Mouse (Mus musculus) brown adipose tissue, adult 24 weeks (tissue): ENCODE results near the gene Arrb1. TPM values are rescaled to one million over a fixed set of nuclear protein-coding genes. Genes with fewer than 3 reads are reported as not detected.
"Not testable (repeated sequence)": the region's sequence is repeated elsewhere in the genome, so short reads cannot be mapped to it uniquely, and the experiment has no call there.

Experiments
- H3K27ac ChIP-seq: fragments of 200-500 bp; replicated peaks from 2 replicates; pipeline ENCODE4 v1.5.1; 2012; ENCODE audit warnings: low read depth, mild to moderate bottlenecking, low read length
- H3K4me1 ChIP-seq: fragments of 200-500 bp; 2 replicates; pipeline ENCODE4 v1.6.1; 2012; ENCODE audit warnings: low read length, mixed read lengths; ENCODE audit not compliant: control insufficient read depth, insufficient read depth, insufficient read length
- H3K4me3 ChIP-seq: fragments of 200-500 bp; 2 replicates; pipeline ENCODE4 v1.5.1; 2012; ENCODE audit warnings: low read depth, mild to moderate bottlenecking, low read length, moderate library complexity; ENCODE audit not compliant: insufficient read depth
- polyA plus RNA-seq: library from polyadenylated mRNA; stranded (reverse); fragments of >200 nt; gene quantifications from 2 replicates; pipeline ENCODE4 v1.2.4, GENCODE M21; 2012; ENCODE audit not compliant: missing spikeins, insufficient read depth, insufficient read length

Gene Arrb1
- 10.7 and 14.7 TPM in 2 replicates for polyA plus RNA-seq

DNA sequence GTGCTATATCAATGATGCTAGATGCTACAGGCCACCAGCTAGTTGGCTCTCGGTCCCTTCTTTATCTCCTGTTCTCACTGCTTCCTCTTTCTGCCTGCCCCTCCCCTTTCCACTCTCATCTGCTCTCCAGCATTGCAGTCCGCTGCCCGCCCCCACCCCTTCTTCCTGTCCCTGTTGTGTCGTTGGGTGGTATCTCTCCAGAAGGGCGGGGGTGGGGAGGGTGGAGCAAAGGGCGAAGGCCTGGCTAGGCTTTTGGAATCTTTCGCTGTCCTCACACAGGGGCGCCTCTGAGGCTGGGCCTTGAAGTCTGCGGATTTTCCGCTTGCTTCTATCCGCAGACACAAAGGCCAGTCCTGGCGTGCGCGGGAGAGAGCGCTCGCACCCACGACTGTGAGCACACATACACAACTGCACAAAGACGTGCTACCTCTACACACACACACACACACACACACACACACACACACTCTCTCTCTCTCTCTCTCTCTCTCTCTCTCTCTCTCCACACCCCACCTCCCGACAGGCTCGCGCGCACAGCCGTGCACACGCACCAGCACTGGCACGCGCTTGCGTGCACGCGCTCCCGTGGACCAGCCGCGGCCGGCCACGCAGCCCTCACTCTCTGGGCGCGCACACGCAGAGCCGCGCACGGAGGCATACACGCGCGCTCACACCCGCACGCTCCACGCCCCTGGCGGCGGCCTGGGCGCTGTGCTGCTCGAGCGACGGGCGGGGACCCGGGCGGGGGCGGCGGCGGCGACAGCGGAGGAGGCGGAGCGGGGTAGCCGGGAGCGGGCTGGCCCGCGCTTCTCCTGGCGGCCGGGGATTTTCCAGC lies at the start of gene Arrb1:
Arrb1 (plus strand) TSS at position 566 of the 835 bp plus-strand sequence.
- peaks cover 14% of the 10 kb centered on the region for H3K4me1 ChIP-seq
- H3K4me3 ChIP-seq = peak within 1 kb of the TSS; percentile 86
- H3K27ac ChIP-seq = peak within 1 kb of the TSS; percentile 73

DNA sequence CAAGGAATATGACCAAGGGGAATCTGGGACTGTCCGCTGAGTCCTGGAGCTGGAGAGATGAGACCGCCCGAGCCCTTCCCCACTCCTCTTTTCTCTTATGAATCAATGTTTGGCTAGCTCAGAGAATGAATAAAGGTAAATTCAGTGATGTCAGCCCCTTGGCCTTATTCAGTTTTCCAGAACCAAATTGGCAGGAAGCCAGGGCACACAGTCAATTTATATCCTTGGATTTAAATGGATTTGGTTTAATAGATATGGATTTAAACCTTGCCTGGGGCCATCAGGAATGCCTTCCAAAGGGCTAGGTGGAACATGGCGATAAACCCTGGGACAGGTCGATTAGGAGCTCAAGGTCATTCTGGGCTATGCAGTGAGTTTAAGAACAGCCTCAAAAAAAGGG lies 45.6 kb upstream of the Arrb1 start:
- H3K4me3 ChIP-seq = no peak overlapping the region
- H3K4me1 ChIP-seq = no peaks in the 10 kb centered on the region
- no peak overlapping the region for H3K27ac ChIP-seq

GRCm38 (mm10) chr7:99499128-99499527 lies 36.1 kb upstream of the Arrb1 start:
- Histone ChIP-seq H3K27ac (no peak overlapping the region), H3K4me1 (no peaks in the 10 kb centered on the region), H3K4me3 (no peak overlapping the region)

DNA sequence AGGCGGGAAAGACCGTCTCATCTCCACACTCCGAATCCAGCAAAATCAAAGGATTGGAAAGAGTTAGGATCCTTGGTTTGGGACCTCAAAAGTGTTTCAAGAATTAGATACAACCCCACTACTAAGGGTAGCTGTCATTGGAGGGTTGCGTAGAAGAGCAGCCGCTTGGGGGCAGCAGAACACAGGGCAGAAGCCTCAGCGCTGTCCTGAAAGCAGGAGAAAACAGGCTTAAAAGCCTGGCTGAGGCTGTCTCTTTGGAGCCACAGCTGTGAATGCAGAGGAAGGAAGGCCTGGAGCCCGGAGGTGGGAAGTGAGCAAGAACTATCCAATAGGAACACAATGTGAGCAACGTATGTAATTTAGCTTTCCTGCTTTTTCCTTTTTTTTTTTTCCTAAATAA lies 35.1 kb upstream of the Arrb1 start:
- Histone ChIP-seq H3K4me1 (no peaks in the 10 kb centered on the region), H3K27ac (no peak overlapping the region)

GRCm38 (mm10) chr7:99500655-99501054 lies 34.6 kb upstream of the Arrb1 start:
- H3K4me1 ChIP-seq = no peaks in the 10 kb centered on the region
- no peak overlapping the region for H3K4me3 ChIP-seq
- no peak overlapping the region for H3K27ac ChIP-seq

More for the DNA sequence above, 35.1 kb upstream of the Arrb1 start:
- H3K4me3 ChIP-seq = no peak overlapping the region

DNA sequence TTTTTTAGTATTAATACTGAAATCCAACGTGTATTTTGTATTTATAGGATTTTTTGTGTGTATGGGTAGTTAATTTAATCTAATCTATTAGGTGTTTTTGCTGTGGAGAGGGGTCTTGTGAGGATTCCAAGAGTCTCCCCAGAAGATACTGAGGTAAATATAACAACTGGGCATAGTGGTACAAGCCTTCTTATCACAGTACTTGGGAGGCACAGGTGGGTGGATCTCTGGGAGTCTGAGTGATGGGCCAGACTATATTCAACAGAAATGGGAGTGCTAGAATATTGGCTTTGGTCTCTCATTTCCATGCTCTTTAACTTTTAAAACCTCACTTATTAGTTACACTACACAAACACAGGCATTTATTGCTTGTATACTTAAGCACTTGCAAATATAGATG lies 34.1 kb upstream of the Arrb1 start:
- no peak overlapping the region for H3K27ac ChIP-seq
- H3K4me1 ChIP-seq = no peaks in the 10 kb centered on the region
- no peak overlapping the region for H3K4me3 ChIP-seq

DNA sequence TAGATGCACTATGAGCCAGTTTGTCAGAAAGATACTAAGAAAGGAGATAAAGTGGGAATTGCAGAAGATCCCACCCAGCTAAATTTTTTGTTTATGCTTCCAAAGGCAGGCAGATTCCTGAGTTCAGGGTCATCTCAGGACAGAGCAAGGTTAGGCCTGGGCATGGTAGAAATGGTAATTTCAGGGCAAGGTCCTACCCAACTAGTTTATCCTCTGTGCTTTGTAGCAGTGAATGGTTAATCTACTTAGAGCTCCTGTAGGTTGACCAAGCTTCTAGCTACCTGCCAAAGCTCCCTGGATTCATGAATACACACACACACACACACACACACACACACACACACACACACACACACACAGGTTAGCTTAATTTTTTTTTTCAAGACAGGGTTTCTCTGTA lies 30.7 kb upstream of the Arrb1 start:
- Histone ChIP-seq H3K27ac (no peak overlapping the region), H3K4me3 (no peak overlapping the region), H3K4me1 (no peaks in the 10 kb centered on the region)

- not testable (repeated sequence) for H3K27ac ChIP-seq, H3K4me3 ChIP-seq, H3K4me1 ChIP-seq
These were observed 27.1 kb upstream of the Arrb1 start for GRCm38 (mm10) chr7:99508187-99508586.

DNA sequence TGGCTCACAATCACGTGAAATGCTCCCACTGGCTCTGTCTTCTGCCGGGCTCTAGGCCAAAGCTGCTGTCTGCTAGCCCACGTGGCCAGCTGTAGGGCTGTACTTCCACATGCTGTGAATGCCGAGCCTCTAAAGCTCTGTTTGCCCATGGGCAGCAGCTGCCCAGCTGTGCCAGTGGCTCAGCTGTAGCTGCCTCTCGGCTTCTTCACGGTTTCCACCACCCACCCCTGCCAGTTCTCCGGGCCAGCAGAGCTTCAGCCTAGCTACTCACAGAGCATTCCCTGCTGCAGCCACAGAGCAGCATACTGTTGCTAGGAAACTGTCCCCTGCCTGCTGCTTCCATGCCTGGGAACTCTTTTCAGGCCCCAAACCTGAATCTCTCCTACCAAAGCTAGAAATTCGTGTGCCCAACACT lies 25.2 kb upstream of the Arrb1 start:
- H3K4me3 ChIP-seq = no peak overlapping the region
- no peak overlapping the region for H3K27ac ChIP-seq
- no peaks in the 10 kb centered on the region for H3K4me1 ChIP-seq

DNA sequence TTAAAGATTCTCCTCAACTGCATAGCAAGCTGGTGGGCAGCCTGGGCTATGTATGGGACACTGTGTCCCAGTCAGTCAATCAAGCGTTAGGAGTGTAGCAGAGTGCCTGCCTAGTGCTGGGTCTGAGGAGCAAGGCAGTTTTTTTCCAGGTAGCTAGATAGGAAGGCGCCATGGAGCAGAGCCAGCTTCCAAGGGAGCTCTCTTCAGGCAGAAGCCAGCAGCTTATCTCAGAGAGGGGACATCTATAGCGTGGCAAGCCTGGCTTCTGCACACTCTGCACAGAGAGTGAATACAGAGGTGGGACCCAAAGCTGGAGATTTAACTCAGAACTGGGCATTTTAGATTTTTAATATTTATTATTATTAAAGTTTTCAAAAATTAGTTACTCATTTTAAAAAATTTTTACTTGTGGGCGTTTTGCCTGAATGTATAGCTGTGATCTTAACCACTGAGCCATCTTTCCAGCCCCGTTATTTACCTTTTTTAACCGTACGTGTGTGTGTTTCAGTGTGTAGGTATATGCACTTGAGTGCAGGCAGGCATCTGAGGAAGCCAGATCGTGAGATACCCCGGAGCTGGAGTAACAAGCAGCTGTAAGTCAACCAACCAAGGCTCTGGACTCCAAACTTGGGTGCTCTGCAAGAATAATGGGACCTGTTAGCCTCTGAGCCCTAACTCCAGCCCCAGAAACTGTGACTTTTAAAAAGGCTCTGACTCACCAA lies 19.0 kb upstream of the Arrb1 start:
- Histone ChIP-seq H3K4me3 (no peak overlapping the region), H3K27ac (no peak overlapping the region), H3K4me1 (no peaks in the 10 kb centered on the region)

DNA sequence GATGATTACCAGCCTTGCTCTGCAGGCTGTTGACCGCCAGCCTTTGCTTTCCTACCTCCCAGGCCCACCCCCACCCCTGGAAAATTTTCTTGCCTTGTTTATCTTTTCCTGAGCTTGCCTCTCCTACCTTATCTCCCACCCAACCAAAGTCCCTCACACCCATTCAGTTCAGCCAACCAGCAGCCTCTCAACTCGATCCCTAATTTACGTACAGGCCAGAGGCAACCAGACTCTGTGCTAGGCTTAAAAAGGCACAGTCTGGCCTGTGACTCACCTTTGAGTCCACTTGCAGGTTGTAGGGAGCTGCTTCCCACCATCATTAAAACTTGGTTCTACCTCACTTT lies 18.5 kb upstream of the Arrb1 start:
- no peak overlapping the region for H3K27ac ChIP-seq
- H3K4me1 ChIP-seq = no peaks in the 10 kb centered on the region
- no peak overlapping the region for H3K4me3 ChIP-seq

- H3K27ac ChIP-seq = no peak overlapping the region
- H3K4me1 ChIP-seq = no peaks in the 10 kb centered on the region
- no peak overlapping the region for H3K4me3 ChIP-seq
These were observed 16.2 kb upstream of the Arrb1 start for GRCm38 (mm10) chr7:99518954-99519644.

DNA sequence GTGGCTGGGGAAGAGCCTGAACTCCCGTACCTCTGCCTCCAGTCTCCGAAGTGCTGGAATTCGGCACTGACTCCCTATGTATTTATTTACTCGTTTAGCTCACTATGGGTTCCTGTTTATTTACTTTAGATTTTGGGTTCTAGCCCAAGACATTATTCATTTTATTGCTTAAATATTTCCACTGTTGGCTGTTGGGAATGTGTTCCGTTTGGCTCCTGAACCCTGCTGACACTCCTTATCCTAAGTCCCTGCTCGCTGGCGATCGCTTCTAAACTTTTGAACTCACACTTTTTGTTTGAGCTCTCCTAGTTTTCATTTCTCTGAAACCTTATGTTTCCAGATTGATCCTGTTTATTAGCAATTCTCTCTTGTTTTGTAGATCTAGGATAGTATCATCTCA lies 12.1 kb upstream of the Arrb1 start:
- H3K4me3 ChIP-seq = no peak overlapping the region
- H3K4me1 ChIP-seq = no peaks in the 10 kb centered on the region
- H3K27ac ChIP-seq = no peak overlapping the region

GRCm38 (mm10) chr7:99523837-99524236 lies 11.4 kb upstream of the Arrb1 start:
- H3K4me1 ChIP-seq = no peaks in the 10 kb centered on the region
- no peak overlapping the region for H3K4me3 ChIP-seq

GRCm38 (mm10) chr7:99528547-99528946 lies 6.7 kb upstream of the Arrb1 start:
- no peak overlapping the region for H3K4me3 ChIP-seq
- H3K27ac ChIP-seq = no peak overlapping the region
- no peaks in the 10 kb centered on the region for H3K4me1 ChIP-seq

More at GRCm38 (mm10) chr7:99523837-99524236, 11.4 kb upstream of the Arrb1 start:
- no peak overlapping the region for H3K27ac ChIP-seq
